Mouse (Mus musculus): ENCODE measurements around the gene Tgm4.

Tgm4 gene

GRCm38 (mm10) chr9:123109188-123109587 is 74.7 kb downstream of the Tgm4 start:
- DNase-seq: no peak

- DNase-seq: no peak
Measured at GRCm38 (mm10) chr9:123111751-123112221, 77.3 kb downstream of the Tgm4 start.

GRCm38 (mm10) chr9:123112805-123113521 is 78.4 kb downstream of the Tgm4 start, which contains the start of the genes Zdhhc3 and Exosc7:
Gene Zdhhc3 (minus strand): TSS chr9:123113205.
Gene Exosc7 (plus strand): TSS chr9:123113215.
- peak; percentile 94 for DNase-seq

- DNase-seq: no peak
Measured at GRCm38 (mm10) chr9:123113931-123114330, 79.4 kb downstream of the Tgm4 start.

DNA sequence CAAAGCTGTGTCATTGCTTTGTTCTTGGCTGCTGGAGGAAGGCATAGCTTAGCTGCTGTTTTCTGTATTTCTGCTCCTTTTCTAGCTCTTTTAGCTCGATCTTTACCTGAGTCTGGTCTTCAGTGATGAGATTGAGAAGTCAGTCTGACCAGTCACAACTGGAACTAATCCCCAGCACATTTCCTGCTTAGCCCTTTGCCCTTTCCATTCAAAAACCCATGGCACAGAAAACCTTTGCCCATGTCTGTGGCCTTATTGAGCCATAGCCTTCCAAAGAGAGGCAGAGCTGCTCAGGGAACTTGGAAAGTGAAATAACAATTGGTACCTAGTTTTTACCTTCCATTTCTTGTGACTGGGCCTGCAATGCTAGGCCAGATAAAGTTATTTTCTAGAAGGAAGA is 81.0 kb downstream of the Tgm4 start:
- peak; percentile 17 for DNase-seq
